8 mouse cellular contexts compared by ENCODE assay signal in the genomic region with DNA sequence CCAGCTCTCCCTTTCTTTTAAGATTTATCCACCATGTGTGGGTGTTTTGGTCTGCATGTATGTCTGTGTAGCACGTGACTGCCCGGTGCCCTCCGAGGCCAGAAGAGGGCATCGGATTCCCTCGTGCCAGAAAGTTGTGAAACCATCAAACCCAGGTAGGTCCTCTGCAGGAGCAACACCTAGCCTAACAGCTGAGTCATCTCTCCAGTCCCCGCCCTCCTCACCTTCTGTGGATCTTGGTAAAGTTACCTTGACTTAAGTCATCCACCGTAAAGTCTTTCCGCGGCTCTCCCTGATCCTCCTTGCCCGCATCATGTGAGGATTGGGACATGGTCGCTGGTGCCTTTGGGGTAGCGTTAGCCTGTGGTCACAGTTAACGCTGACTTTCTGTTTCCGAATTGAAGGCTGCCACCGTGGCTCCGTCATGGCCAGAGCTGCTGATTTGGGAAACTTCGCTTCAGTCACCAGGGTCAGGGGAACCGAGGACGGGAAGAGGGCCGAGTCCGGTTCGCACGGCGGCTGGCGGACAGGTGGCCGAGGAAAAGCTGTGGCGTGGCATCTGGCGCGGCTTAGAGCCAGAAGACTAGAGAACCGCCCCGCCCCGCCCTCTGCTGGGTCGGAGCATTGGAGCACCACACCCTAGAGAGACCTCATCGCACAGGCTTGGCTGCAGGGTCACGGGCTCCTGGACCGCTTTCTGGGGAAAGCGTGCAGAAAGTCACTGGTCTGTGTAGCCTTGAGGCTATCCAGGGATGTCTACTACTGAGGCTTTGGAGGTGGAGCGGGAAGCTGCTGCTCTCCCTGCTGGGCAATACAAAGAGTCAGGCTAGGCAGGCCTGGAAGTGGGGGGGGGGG. TPM values are rescaled to one million over a fixed set of nuclear protein-coding genes. Genes with fewer than 3 reads are reported as not detected.
DNase-seq lines count a peak whose midpoint lies in the region; ATAC-seq and TF ChIP-seq lines count a peak whose summit lies in the region.

No protein-coding gene starts in this region.

- H3K9me3 ChIP-seq in embryonic facial prominence, embryonic 10.5 days: peaks cover 17% of the 10 kb centered on the region; the same call in 1 of the 2 replicates
- H3K9me3 ChIP-seq in heart, embryonic 16.5 days (replicated peaks; ENCODE audit: control insufficient read depth, low read length): peaks cover 8% of the 10 kb centered on the region
- 0 out of 2 replicates have a peak, but pooled peaks cover 3% of the 10 kb centered on the region for H3K9me3 ChIP-seq in limb, embryonic 14.5 days (ENCODE audit: control insufficient read depth, low read length)
- H3K9me3 ChIP-seq in neural tube, embryonic 13.5 days: peaks cover 20% of the 10 kb centered on the region; the same call in 1 of the 2 replicates

- TF ChIP-seq POLR2A in limb, embryonic 14.5 days (IDR thresholded peaks at IDR 0.05; ENCODE audit: borderline replicate concordance, extremely low read depth, insufficient read depth, insufficient read length): no peak

- intact Hi-C loops in left cerebral cortex, postnatal 4 days (cut with DNase I): no loop called here
- intact Hi-C loops in left cerebral cortex, postnatal 25 days (cut with DNase I): no loop called here

- peak overlapping the region; percentile 64 for H3K4me2 ChIP-seq in heart, embryonic 16.5 days (ENCODE audit: low read depth, low read length)
- peak overlapping the region; percentile 46 for H3K4me2 ChIP-seq in limb, embryonic 14.5 days (replicated peaks; ENCODE audit: low read depth, low read length, severe bottlenecking)
- H3K4me2 ChIP-seq in neural tube, embryonic 13.5 days: peak overlapping the region; percentile 59

- peaks cover 31% of the 10 kb centered on the region for H3K4me1 ChIP-seq in embryonic facial prominence, embryonic 10.5 days
- no peaks in the 10 kb centered on the region for H3K4me1 ChIP-seq in heart, embryonic 16.5 days (ENCODE audit: control insufficient read depth, insufficient read depth, low read length)
- H3K4me1 ChIP-seq in limb, embryonic 14.5 days (ENCODE audit: control insufficient read depth, insufficient read depth, low read length): no peaks in the 10 kb centered on the region
- peaks cover 9% of the 10 kb centered on the region for H3K4me1 ChIP-seq in neural tube, embryonic 13.5 days (replicated peaks)

- no peak overlapping the region for H3K9ac ChIP-seq in heart, embryonic 16.5 days (ENCODE audit: low read length)
- H3K9ac ChIP-seq in limb, embryonic 14.5 days (ENCODE audit: low read depth, low read length, severe bottlenecking): peak overlapping the region; percentile 22
- H3K9ac ChIP-seq in neural tube, embryonic 13.5 days: peak overlapping the region; percentile 52; the same call in 1 of the 2 replicates

- peak overlapping the region; percentile 52 for H3K4me3 ChIP-seq in embryonic facial prominence, embryonic 10.5 days
- H3K4me3 ChIP-seq in heart, embryonic 16.5 days (ENCODE audit: low read length): peak overlapping the region; percentile 39
- H3K4me3 ChIP-seq in limb, embryonic 14.5 days (replicated peaks; ENCODE audit: low read length): peak overlapping the region; percentile 26
- H3K4me3 ChIP-seq in neural tube, embryonic 13.5 days: peak overlapping the region; percentile 29

- H3K36me3 ChIP-seq in embryonic facial prominence, embryonic 10.5 days (replicated peaks): no peaks in the 10 kb centered on the region
- H3K36me3 ChIP-seq in heart, embryonic 16.5 days (ENCODE audit: control insufficient read depth, insufficient read depth): no peaks in the 10 kb centered on the region
- H3K36me3 ChIP-seq in limb, embryonic 14.5 days (ENCODE audit: control insufficient read depth, insufficient read depth, low read length): no peaks in the 10 kb centered on the region
- no peaks in the 10 kb centered on the region for H3K36me3 ChIP-seq in neural tube, embryonic 13.5 days

- peaks cover 52% of the 10 kb centered on the region for H3K27me3 ChIP-seq in embryonic facial prominence, embryonic 10.5 days (replicated peaks; ENCODE audit: low read depth, poor library complexity, severe bottlenecking)
- peaks cover 31% of the 10 kb centered on the region for H3K27me3 ChIP-seq in heart, embryonic 16.5 days (ENCODE audit: control insufficient read depth, insufficient read depth, low read length)
- peaks cover 24% of the 10 kb centered on the region for H3K27me3 ChIP-seq in limb, embryonic 14.5 days (ENCODE audit: control insufficient read depth, insufficient read depth, low read length)
- H3K27me3 ChIP-seq in neural tube, embryonic 13.5 days: peaks cover 37% of the 10 kb centered on the region

- H3K27ac ChIP-seq in embryonic facial prominence, embryonic 10.5 days (replicated peaks): 0 out of 2 replicates have a peak overlapping the region, but pooled peaks have one; percentile 14
- no peak overlapping the region for H3K27ac ChIP-seq in heart, embryonic 16.5 days (ENCODE audit: low read length)
- no peak overlapping the region for H3K27ac ChIP-seq in limb, embryonic 14.5 days (replicated peaks; ENCODE audit: low read depth, low read length)
- no peak overlapping the region for H3K27ac ChIP-seq in neural tube, embryonic 13.5 days (replicated peaks)

- peak; percentile 64 for DNase-seq in left cerebral cortex, postnatal 4 days
- DNase-seq in left cerebral cortex, postnatal 25 days (ENCODE audit: low spot score in 2 of 2): no peak
- DNase-seq in embryonic facial prominence, embryonic 10.5 days (ENCODE audit: low spot score): peak; percentile 57
- DNase-seq in limb, embryonic 14.5 days (ENCODE audit: low spot score): peak; percentile 27
- no peak for DNase-seq in left cerebral cortex, adult 11 months (ENCODE audit: low spot score)
- DNase-seq in frontal cortex, postnatal 14 days (ENCODE audit: low spot score in 2 of 2): no peak

- ATAC-seq in heart, embryonic 16.5 days (replicated peaks; ENCODE audit: extremely low read depth, insufficient read depth, low FRiP score): no peak
- no peak for ATAC-seq in limb, embryonic 14.5 days (ENCODE audit: low FRiP score, low read depth)
- no peak for ATAC-seq in neural tube, embryonic 13.5 days (ENCODE audit: low read depth)

- 5% methylated on average over 38 of the region's 38 CpGs for WGBS in embryonic facial prominence, embryonic 10.5 days
- WGBS in heart, embryonic 16.5 days: 4% methylated on average over 38 of the region's 38 CpGs
- WGBS in limb, embryonic 14.5 days: 4% methylated on average over 38 of the region's 38 CpGs
- 3% methylated on average over 38 of the region's 38 CpGs for WGBS in neural tube, embryonic 13.5 days

RNA-seq across cellular contexts. Expression of a gene that starts 13.4 kb away (rescaled TPM):
- total RNA-seq in left cerebral cortex, postnatal 4 days (2021): 10 to 100 TPM; 67.4 to 74.9 TPM
- total RNA-seq in left cerebral cortex, postnatal 25 days (2021): 100 to 1,000 TPM; 139 to 157 TPM
- 15.1 and 18.0 TPM in 2 replicates for polyA plus RNA-seq in embryonic facial prominence, embryonic 10.5 days (2016; fragmentation: Nextera tagmentation; extraction: Ambion mirVana)
- 0.67 and 1.0 TPM in 2 replicates for polyA plus RNA-seq in heart, embryonic 16.5 days (2015; fragmentation: Nextera tagmentation; extraction: Ambion mirVana)
- 2.7 and 3.3 TPM in 2 replicates for polyA plus RNA-seq in limb, embryonic 14.5 days (2012; rRNA removed)
- polyA plus RNA-seq in limb, embryonic 14.5 days (2014; fragmentation: Nextera tagmentation; extraction: Ambion mirVana): 0.94 and 1.2 TPM in 2 replicates
- polyA plus RNA-seq in neural tube, embryonic 13.5 days (2015; fragmentation: Nextera tagmentation; extraction: Ambion mirVana): 13.0 and 16.5 TPM in 2 replicates

RNA-seq across cellular contexts. Expression of a gene that starts 33.1 kb away (rescaled TPM):
- total RNA-seq in left cerebral cortex, postnatal 4 days (2021): not detected
- total RNA-seq in left cerebral cortex, postnatal 25 days (2021): not detected
- not detected in 2 replicates for polyA plus RNA-seq in embryonic facial prominence, embryonic 10.5 days (2016; fragmentation: Nextera tagmentation; extraction: Ambion mirVana)
- polyA plus RNA-seq in heart, embryonic 16.5 days (2015; fragmentation: Nextera tagmentation; extraction: Ambion mirVana): not detected in 2 replicates
- not detected in 2 replicates for polyA plus RNA-seq in limb, embryonic 14.5 days (2012; rRNA removed)
- polyA plus RNA-seq in limb, embryonic 14.5 days (2014; fragmentation: Nextera tagmentation; extraction: Ambion mirVana): not detected in 2 replicates
- not detected in 2 replicates for polyA plus RNA-seq in neural tube, embryonic 13.5 days (2015; fragmentation: Nextera tagmentation; extraction: Ambion mirVana)

Comparison
In these comparisons a context has a peak if more than half of its experiments do, and no peak if none do; other contexts are left out.
1. DNase-seq: peak in left cerebral cortex, postnatal 4 days (single experiment), embryonic facial prominence, embryonic 10.5 days (single experiment) and limb, embryonic 14.5 days (single experiment); none in left cerebral cortex, postnatal 25 days (0 of 2), left cerebral cortex, adult 11 months (single experiment) and frontal cortex, postnatal 14 days (0 of 2).
2. Peak in every context shown above with its lines, with median percentiles within 50 percentile points of each other: H3K4me3 ChIP-seq and H3K4me2 ChIP-seq.